Mouse (Mus musculus) forebrain, embryonic 13.5 days (tissue): ENCODE data around the gene Srgap3. TPM values are rescaled to one million over a fixed set of nuclear protein-coding genes. Genes with fewer than 3 reads are reported as not detected.
A peak's percentile ranks its signal among the peaks of the same experiment; 100 is the strongest.

ENCODE experiments used
- ATAC-seq: fragments of 200-750 bp; cut with Nextera tagmentation; 2 replicates; pipeline ENCODE4 v1.8.0; 2017
- H3K27ac ChIP-seq: fragments of 300-500 bp; sonication (generic); 2 replicates; pipeline ENCODE4 v1.5.1; 2015; ENCODE audit warnings: inconsistent platforms, mild to moderate bottlenecking, moderate library complexity
- H3K27me3 ChIP-seq: fragments of 300-500 bp; sonication (generic); 2 replicates; pipeline ENCODE4 v1.6.1; 2015; ENCODE audit warnings: mild to moderate bottlenecking, inconsistent platforms
- H3K36me3 ChIP-seq: fragments of 300-500 bp; sonication (generic); 2 replicates; pipeline ENCODE4 v1.6.1; 2015; ENCODE audit warnings: mild to moderate bottlenecking, inconsistent platforms; ENCODE audit not compliant: poor library complexity, severe bottlenecking
- H3K4me1 ChIP-seq: fragments of 300-500 bp; sonication (generic); 2 replicates; pipeline ENCODE4 v1.6.1; 2015; ENCODE audit warnings: inconsistent platforms
- H3K4me2 ChIP-seq: fragments of 300-500 bp; sonication (generic); 2 replicates; pipeline ENCODE4 v1.6.1; 2015; ENCODE audit warnings: inconsistent platforms, mild to moderate bottlenecking, moderate library complexity
- H3K4me3 ChIP-seq: fragments of 300-500 bp; sonication (generic); 2 replicates; pipeline ENCODE4 v1.5.1; 2015; ENCODE audit warnings: mild to moderate bottlenecking, inconsistent platforms
- H3K9ac ChIP-seq: fragments of 300-500 bp; sonication (generic); 2 replicates; pipeline ENCODE4 v1.6.1; 2015; ENCODE audit warnings: mild to moderate bottlenecking, inconsistent platforms
- H3K9me3 ChIP-seq: fragments of 300-500 bp; sonication (generic); replicated peaks from 2 replicates; pipeline ENCODE4 v1.6.1; 2016; ENCODE audit warnings: inconsistent platforms
- WGBS: fragments of 180-500 bp; shearing (Covaris S2); methylation state at CpG from one replicate; pipeline ENCODE4 v1.1.7; 2015; 5-methylcytosine and 5-hydroxymethylcytosine counted together
- polyA plus RNA-seq: library from polyadenylated mRNA; unstranded; fragments of >200 nt; fragmentation: Nextera tagmentation; extraction: Ambion mirVana; gene quantifications from 2 replicates; pipeline ENCODE4 v1.2.1, GENCODE M21; 2015

The Srgap3 gene
- polyA plus RNA-seq, 1 experiment from 2014 or later: 30.1 TPM

DNA sequence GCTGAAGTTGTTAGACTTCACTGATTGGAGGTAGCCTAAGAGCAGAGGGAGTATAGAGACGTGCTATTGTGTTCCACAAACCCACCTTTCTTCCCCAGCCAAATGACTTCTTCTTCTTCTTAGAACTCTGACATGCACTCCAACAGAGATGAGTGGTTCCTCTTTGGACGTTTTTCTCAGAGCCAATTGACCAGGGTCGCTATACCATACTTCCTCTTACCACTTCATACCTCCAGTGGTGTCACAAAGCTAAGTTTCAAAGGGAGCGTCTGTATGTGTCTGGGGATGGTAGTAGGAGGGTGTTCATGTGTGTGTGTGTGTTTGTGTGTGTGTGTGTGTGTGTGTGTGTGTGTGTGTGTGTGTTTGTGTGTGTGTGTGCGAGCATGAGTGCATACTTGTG is 195.1 kb downstream of the Srgap3 start:
- no peak for ATAC-seq
- Histone ChIP-seq H3K4me2 (no peak overlapping the region), H3K36me3 (peaks cover 84% of the 10 kb centered on the region), H3K9ac (no peak overlapping the region), H3K27ac (no peak overlapping the region), H3K4me3 (no peak overlapping the region), H3K4me1 (no peaks in the 10 kb centered on the region), H3K27me3 (no peaks in the 10 kb centered on the region), H3K9me3 (no peaks in the 10 kb centered on the region)
- WGBS: 85% methylated on average over 5 of the region's 5 CpGs

DNA sequence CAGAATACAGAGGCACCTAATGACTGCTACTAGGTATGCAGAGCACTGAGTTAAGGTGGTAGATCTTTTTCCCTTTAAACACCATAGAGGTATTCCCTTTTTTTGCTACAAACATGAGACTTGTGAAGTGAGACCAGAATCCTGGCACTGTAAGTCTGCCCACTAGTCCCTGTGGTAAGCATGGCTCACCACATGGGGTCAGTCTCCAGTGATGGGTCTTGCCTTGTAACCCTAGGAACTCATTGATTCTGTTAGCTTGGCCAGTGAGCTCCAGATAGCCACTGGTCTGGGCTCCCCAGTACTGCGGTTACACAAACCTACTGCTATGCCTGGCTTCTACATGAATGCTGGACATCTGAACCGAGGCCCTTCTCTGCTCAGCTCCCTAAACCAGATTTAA is 204.8 kb downstream of the Srgap3 start:
- ATAC-seq: no peak
- H3K36me3 ChIP-seq: peaks cover 96% of the 10 kb centered on the region
- H3K9ac ChIP-seq: no peak overlapping the region
- WGBS: 93% methylated on average over 2 of the region's 2 CpGs
- H3K4me1 ChIP-seq: no peaks in the 10 kb centered on the region
- H3K4me3 ChIP-seq: no peak overlapping the region
- no peak overlapping the region for H3K4me2 ChIP-seq
- no peak overlapping the region for H3K27ac ChIP-seq
- no peaks in the 10 kb centered on the region for H3K27me3 ChIP-seq
- H3K9me3 ChIP-seq: no peaks in the 10 kb centered on the region

DNA sequence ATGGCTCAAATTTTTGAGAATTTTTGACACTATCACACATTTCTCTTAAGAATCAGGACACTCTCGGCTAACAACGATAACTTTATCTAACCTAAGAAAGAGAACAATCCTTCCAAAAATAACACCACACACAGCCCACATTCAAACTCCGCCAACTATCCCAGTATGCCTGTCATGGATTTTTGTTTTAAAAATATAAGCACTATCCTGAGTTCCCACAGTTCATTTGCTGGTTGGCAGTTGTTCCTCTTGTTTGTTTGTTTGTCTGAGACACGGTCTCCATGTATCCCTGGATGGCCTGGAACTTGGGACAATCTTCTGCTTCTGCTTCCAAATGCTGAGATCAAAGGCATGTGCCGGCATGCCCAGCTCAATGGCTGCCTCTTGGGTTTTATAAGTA is 205.3 kb downstream of the Srgap3 start:
- no peak overlapping the region for H3K27ac ChIP-seq
- WGBS: 92% methylated on average over 5 of the region's 5 CpGs
- no peak overlapping the region for H3K4me3 ChIP-seq
- no peak overlapping the region for H3K9ac ChIP-seq
- H3K36me3 ChIP-seq: peaks cover 96% of the 10 kb centered on the region
- H3K9me3 ChIP-seq: no peaks in the 10 kb centered on the region
- H3K27me3 ChIP-seq: no peaks in the 10 kb centered on the region
- ATAC-seq: no peak
- no peak overlapping the region for H3K4me2 ChIP-seq
- H3K4me1 ChIP-seq: no peaks in the 10 kb centered on the region

DNA sequence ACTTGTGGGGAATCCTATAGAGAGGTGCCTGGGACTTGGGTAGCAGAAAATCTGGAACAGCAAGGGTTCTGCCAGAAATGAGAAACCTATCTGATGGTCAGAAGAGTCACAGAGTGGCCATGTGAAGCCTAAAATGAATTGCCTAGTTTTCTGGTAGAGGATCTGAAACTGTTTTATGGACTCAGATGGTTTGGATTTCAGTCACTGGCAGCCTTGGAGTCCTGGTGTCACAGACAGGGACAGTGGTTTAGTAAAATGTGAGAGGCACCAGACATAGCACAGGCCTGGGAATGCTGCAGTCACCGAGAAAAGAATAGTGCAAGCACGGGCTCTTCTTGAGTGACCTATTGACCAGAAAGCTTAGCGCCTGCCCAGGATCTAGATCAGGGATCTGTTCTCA is 207.4 kb downstream of the Srgap3 start:
- no peak overlapping the region for H3K9ac ChIP-seq
- no peaks in the 10 kb centered on the region for H3K9me3 ChIP-seq
- ATAC-seq: no peak
- H3K27me3 ChIP-seq: no peaks in the 10 kb centered on the region
- H3K27ac ChIP-seq: no peak overlapping the region
- H3K4me2 ChIP-seq: no peak overlapping the region
- H3K4me1 ChIP-seq: 0 out of 2 replicates have a peak, but pooled peaks cover 3% of the 10 kb centered on the region
- peaks cover 96% of the 10 kb centered on the region for H3K36me3 ChIP-seq
- 92% methylated on average over 3 of the region's 3 CpGs for WGBS
- H3K4me3 ChIP-seq: no peak overlapping the region

DNA sequence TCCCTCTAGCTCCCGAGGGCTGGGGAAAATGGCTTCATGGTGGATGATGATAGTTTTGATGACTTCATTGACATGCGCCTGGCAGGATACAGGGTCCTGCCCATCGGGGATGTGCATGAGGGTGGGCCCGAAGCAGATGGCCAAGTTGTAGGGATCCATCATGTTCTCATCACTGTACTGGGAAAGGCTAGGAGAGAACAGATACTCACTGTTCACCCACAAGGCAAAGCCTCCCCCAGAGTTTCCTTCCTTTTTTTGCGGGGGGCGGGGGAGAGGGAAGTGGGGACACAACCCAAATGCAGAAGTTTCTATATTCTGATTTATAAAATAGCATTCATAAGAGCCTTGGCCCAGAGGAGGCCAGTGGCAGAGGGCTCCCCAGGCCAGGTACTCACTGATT is 208.1 kb downstream of the Srgap3 start:
- no peak for ATAC-seq
- no peaks in the 10 kb centered on the region for H3K27me3 ChIP-seq
- no peak overlapping the region for H3K27ac ChIP-seq
- H3K4me3 ChIP-seq: no peak overlapping the region
- 93% methylated on average over 6 of the region's 6 CpGs for WGBS
- H3K4me2 ChIP-seq: no peak overlapping the region
- 0 out of 2 replicates have a peak, but pooled peaks cover 3% of the 10 kb centered on the region for H3K4me1 ChIP-seq
- peaks cover 96% of the 10 kb centered on the region for H3K36me3 ChIP-seq
- H3K9me3 ChIP-seq: no peaks in the 10 kb centered on the region
- H3K9ac ChIP-seq: no peak overlapping the region

DNA sequence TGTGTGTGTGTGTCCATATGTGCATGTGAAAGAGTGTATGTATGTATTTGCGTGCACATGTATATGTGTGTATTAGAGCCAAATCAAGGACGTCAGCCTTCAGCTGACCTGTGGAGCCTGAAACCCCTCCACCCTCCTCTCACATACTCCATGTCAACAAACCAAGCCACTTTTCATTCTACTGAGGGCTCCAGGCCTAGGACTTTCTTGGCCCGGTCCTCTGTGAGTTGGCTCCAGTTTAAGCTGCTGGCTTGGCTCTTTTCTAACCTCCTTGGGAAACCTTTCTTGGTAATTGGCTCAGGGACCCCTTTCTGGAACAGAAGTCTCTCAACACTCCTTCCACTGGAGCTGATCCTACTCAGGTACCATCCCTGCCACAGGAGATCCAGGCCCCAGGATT is 210.6 kb downstream of the Srgap3 start:
- ATAC-seq: no peak
- WGBS: 91% methylated on average over 3 of the region's 3 CpGs

DNA sequence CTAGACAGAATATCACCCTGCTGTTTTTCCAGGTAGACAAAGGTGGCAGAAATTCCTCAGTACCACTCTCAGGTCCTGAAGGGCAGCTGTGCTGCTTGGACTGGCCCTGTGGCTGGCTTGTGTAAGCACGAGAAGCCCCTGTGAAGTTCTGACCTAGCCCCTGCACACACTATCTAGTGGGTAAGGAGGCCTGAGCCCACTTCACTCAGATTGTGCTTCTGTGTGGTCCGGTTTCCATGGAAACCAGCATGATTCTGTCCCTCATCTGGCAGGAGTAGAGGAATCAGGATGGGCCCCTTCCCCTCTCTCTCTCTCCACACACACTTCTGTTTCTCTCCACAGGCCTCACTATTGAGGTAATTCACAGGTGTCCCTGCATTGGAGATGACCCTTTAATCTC is 212.0 kb downstream of the Srgap3 start:
- no peak; the same call in 1 of the 2 replicates for ATAC-seq
- WGBS: 64% methylated on average over 2 of the region's 2 CpGs

More for the DNA sequence above, 210.6 kb downstream of the Srgap3 start:
- no peaks in the 10 kb centered on the region for H3K27me3 ChIP-seq
- H3K27ac ChIP-seq: 0 out of 2 replicates have a peak overlapping the region, but pooled peaks have one; percentile 7
- H3K36me3 ChIP-seq: peaks cover 98% of the 10 kb centered on the region
- 0 out of 2 replicates have a peak, but pooled peaks cover 3% of the 10 kb centered on the region for H3K4me1 ChIP-seq
- H3K9me3 ChIP-seq: no peaks in the 10 kb centered on the region
- no peak overlapping the region for H3K9ac ChIP-seq
- no peak overlapping the region for H3K4me2 ChIP-seq
- H3K4me3 ChIP-seq: no peak overlapping the region

DNA sequence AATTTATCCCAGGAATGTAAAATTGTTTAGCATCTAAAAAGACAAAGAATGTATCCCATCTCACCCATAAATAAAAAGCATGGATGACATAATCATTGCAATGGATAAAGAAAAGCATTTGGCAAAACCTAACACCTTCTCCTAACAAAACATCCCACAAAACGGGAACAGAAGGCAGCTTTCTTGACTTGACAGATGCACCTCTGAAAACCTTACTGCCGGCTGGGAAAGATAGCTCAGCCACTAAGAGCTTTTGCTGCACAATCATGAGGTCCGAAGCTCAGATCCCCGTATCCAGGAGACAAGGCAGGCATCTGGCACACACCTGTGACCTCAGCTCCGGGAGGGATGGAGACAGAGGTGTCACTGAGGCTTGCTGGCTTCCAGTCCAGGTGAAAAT is 213.1 kb downstream of the Srgap3 start:
- H3K4me2 ChIP-seq: no peak overlapping the region

More for the DNA sequence above, 212.0 kb downstream of the Srgap3 start:
- Histone ChIP-seq H3K27ac (no peak overlapping the region), H3K4me3 (no peak overlapping the region), H3K4me1 (0 out of 2 replicates have a peak, but pooled peaks cover 4% of the 10 kb centered on the region), H3K4me2 (no peak overlapping the region), H3K36me3 (peaks cover 98% of the 10 kb centered on the region), H3K27me3 (no peaks in the 10 kb centered on the region), H3K9me3 (no peaks in the 10 kb centered on the region), H3K9ac (no peak overlapping the region)

DNA sequence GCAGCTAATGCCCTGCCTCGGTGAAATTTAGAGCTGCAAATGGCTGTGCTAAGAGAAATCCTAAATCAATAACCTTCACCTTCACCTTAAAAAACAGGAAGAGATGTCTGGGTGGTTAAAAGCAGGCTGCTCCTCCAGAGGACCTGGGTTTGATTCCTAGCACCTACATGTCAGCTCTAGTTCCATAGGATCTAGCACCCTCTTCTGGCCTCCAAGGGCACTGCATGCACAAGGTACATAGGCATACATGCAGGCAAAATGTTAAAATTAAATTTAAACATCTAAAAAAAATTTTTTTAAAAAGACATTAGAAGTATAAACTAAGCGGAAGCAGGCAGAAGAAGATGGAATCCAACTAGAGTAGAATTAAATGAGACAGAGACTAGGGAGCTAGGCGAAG is 214.6 kb downstream of the Srgap3 start:
- Histone ChIP-seq H3K4me3 (no peak overlapping the region), H3K4me2 (no peak overlapping the region), H3K27ac (no peak overlapping the region; the same call in 1 of the 2 replicates), H3K4me1 (peaks cover 24% of the 10 kb centered on the region), H3K27me3 (no peaks in the 10 kb centered on the region), H3K9ac (no peak overlapping the region), H3K36me3 (peaks cover 91% of the 10 kb centered on the region), H3K9me3 (no peaks in the 10 kb centered on the region)
- no peak for ATAC-seq
- 97% methylated on average over 3 of the region's 3 CpGs for WGBS

More for the DNA sequence above, 213.1 kb downstream of the Srgap3 start:
- H3K27ac ChIP-seq: peak overlapping the region; percentile 31
- H3K9me3 ChIP-seq: no peaks in the 10 kb centered on the region
- H3K36me3 ChIP-seq: peaks cover 93% of the 10 kb centered on the region
- H3K27me3 ChIP-seq: no peaks in the 10 kb centered on the region
- peaks cover 15% of the 10 kb centered on the region for H3K4me1 ChIP-seq
- no peak overlapping the region for H3K4me3 ChIP-seq
- 74% methylated on average over 5 of the region's 5 CpGs for WGBS
- ATAC-seq: 0 out of 2 replicates have a peak, but pooled peaks have one; percentile 19
- no peak overlapping the region for H3K9ac ChIP-seq

DNA sequence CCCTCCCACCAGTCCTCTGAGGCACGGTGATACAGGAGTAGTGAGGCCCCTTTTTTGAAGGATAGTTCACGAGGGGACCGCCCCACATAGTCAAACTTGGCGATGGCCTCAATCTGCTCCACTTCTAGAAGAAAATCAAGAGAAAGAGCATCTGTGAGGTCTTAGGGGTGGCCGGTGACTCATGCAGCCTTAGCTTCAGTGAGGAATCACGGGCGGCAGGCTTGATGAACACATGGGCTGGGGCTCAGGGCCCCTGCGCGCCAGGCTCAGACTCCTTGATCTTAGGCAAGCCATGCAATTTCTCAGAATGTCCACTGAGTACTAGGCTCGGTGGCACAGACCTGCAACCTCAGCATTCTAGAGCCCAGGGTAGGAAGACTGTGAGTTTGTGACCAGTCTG is 215.7 kb downstream of the Srgap3 start:
- Histone ChIP-seq H3K9ac (no peak overlapping the region), H3K4me3 (no peak overlapping the region), H3K4me2 (no peak overlapping the region), H3K27me3 (no peaks in the 10 kb centered on the region), H3K4me1 (peaks cover 24% of the 10 kb centered on the region), H3K27ac (no peak overlapping the region), H3K9me3 (no peaks in the 10 kb centered on the region), H3K36me3 (peaks cover 92% of the 10 kb centered on the region)
- ATAC-seq: no peak
- WGBS: 96% methylated on average over 10 of the region's 10 CpGs

DNA sequence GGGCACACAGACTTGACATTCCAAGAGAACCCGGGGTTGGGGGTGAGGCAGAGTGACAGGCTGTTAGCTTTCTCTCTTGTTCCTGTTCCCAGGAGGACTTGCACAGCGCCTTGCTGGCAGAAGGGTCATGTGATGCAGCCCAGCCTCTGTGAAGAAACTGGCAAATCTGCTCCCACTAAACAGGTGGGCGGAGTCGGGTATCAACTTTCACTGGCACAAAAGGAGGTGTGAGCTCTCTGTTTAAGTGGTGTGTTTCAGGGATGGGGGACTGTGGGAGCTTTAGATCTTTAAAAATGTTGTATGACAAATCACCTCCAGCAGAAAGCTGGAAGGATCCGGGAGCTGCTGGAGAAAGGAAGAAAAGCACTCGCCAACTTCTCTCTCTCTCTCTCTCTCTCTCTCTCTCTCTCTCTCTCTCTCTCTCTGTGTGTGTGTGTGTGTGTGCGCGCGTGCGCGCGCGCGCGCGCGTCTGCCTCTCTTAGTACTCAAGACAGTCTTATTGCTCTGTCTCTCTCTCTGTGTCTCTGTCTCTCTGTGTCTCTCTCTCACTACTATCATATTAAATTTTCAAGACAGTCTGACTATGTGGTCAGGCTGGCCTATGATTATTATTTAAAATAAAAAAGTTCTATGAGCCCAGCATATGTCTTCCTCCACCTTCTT is 218.2 kb downstream of the Srgap3 start:
- Histone ChIP-seq H3K4me3 (0 out of 2 replicates have a peak overlapping the region, but pooled peaks have one; percentile 13), H3K4me1 (peaks cover 21% of the 10 kb centered on the region), H3K27ac (peak overlapping the region; percentile 61), H3K9ac (peak overlapping the region; percentile 26; the same call in 1 of the 2 replicates), H3K4me2 (peak overlapping the region; percentile 46), H3K36me3 (peaks cover 91% of the 10 kb centered on the region), H3K9me3 (no peaks in the 10 kb centered on the region), H3K27me3 (no peaks in the 10 kb centered on the region)
- peak; percentile 88 for ATAC-seq
- 10% methylated on average over 14 of the region's 17 CpGs for WGBS

DNA sequence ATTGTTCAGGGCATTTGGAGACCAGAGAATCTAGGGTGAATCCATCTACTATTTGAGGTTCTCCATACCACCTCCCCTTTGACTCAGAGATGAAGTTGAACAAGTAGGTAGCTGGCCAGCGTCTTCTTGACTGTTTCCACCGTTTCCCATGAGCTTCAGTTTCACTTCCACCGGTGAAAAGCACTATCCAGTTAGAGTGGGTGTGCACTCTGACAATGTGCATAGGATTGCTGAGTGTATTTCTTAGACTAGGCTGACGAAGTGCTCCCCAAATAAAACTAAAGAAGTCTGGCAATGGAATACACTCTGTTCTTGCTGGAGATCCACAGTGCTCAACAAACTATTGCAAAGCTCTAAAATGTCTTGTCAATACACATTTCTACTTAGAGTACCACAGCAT is 221.6 kb downstream of the Srgap3 start:
- H3K36me3 ChIP-seq: peaks cover 89% of the 10 kb centered on the region
- H3K9me3 ChIP-seq: no peaks in the 10 kb centered on the region
- H3K4me2 ChIP-seq: no peak overlapping the region
- H3K9ac ChIP-seq: no peak overlapping the region
- H3K27ac ChIP-seq: no peak overlapping the region
- no peak overlapping the region for H3K4me3 ChIP-seq
- ATAC-seq: no peak
- WGBS: 94% methylated on average over 4 of the region's 4 CpGs
- no peaks in the 10 kb centered on the region for H3K27me3 ChIP-seq
- H3K4me1 ChIP-seq: peaks cover 21% of the 10 kb centered on the region
